Mouse (Mus musculus) cerebellum, adult 2 months (tissue): ENCODE measurements around the gene Smyd3.

ENCODE experiments used
- CTCF ChIP-seq: fragments of 200-500 bp; IDR thresholded peaks from 2 replicates; pipeline ENCODE4 v1.5.1; 2011; ENCODE audit warnings: low read depth, mild to moderate bottlenecking, control low read depth, low read length, moderate library complexity, borderline replicate concordance; ENCODE audit not compliant: insufficient read depth
- POLR2A ChIP-seq: fragments of 200-500 bp; IDR thresholded peaks from 2 replicates; pipeline ENCODE4 v1.6.1; 2011; ENCODE audit warnings: low read length, control low read depth, borderline replicate concordance; ENCODE audit not compliant: insufficient read depth

DNA sequence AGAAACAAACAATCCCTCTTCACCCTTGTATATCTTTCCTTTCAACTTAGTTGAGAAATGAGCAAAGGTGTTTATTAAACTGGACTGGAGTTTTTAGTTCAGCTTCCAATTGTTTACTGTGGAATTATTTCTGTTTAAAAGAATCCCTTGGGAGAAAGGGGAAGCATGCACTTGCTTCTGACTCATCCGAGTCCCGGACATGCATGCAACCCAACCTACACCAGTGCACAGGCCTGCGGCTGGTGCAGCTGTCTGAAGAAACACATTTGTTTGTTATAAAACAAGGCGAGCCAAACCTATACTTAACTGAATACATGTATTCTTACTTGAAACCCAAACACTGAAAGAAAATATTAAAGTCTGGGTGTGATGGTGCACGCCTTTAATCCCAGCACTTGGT is 473.7 kb downstream of the Smyd3 start:
- no peak for TF ChIP-seq POLR2A
- TF ChIP-seq CTCF = no peak
